Mouse (Mus musculus) midbrain, embryonic 15.5 days (tissue): ENCODE measurements at regions not wholly inside any gene's neighbourhood (a gene's known extent, or its start where the extent isn't known, plus 50 kb on each side); places are given as distances from the start of the nearest gene placed in this dataset.

Experiments used
- ATAC-seq: fragments of 200-750 bp; cut with Nextera tagmentation; replicated peaks from 2 replicates; pipeline ENCODE4 v1.8.0; 2017; ENCODE audit warnings: moderate TSS enrichment
- H3K27ac ChIP-seq: fragments of 300-500 bp; sonication (generic); 2 replicates; pipeline ENCODE4 v1.5.1; 2015; ENCODE audit warnings: mild to moderate bottlenecking, inconsistent platforms
- H3K27me3 ChIP-seq: fragments of 300-500 bp; sonication (generic); replicated peaks from 2 replicates; pipeline ENCODE4 v1.6.1; 2015; ENCODE audit warnings: inconsistent platforms
- H3K36me3 ChIP-seq: fragments of 300-500 bp; sonication (generic); replicated peaks from 2 replicates; pipeline ENCODE4 v1.6.1; 2015; ENCODE audit warnings: inconsistent platforms
- H3K4me1 ChIP-seq: fragments of 300-500 bp; sonication (generic); 2 replicates; pipeline ENCODE4 v1.6.1; 2015; ENCODE audit warnings: inconsistent platforms
- H3K4me2 ChIP-seq: fragments of 300-500 bp; sonication (generic); 2 replicates; pipeline ENCODE4 v1.6.1; 2015; ENCODE audit warnings: inconsistent platforms, mild to moderate bottlenecking, moderate library complexity
- H3K4me3 ChIP-seq: fragments of 300-500 bp; sonication (generic); 2 replicates; pipeline ENCODE4 v1.5.1; 2015; ENCODE audit warnings: mild to moderate bottlenecking, inconsistent platforms
- H3K9ac ChIP-seq: fragments of 300-500 bp; sonication (generic); 2 replicates; pipeline ENCODE4 v1.6.1; 2015; ENCODE audit warnings: mild to moderate bottlenecking, inconsistent platforms
- H3K9me3 ChIP-seq: fragments of 300-500 bp; sonication (generic); 2 replicates; pipeline ENCODE4 v1.6.1; 2016; ENCODE audit warnings: inconsistent platforms
- WGBS: fragments of 180-500 bp; shearing (Covaris S2); methylation state at CpG from one replicate; pipeline ENCODE4 v1.1.7; 2015; ENCODE audit warnings: mixed read lengths; 5-methylcytosine and 5-hydroxymethylcytosine counted together

DNA sequence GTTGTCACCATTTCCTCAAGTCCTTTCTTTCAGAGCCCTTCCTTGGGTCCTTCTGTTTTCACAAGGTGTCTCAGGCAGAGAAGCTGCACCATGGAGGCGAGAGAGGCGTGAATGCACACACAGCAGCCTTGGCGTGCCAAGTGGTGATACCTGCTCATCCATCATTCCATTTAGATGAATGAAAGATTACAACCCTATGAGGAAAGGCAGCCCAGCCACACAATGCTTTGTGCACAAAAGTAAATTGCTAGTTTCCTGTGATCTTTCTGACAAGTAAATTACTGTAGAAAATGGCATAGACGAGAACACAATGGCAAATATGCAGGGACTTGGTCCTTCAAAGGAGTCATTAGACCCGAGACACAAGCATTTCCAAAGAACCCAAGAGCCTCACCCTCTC lies 101.4 kb downstream of the Rnd3 start:
- Histone ChIP-seq H3K9ac (no peak overlapping the region), H3K4me3 (no peak overlapping the region), H3K36me3 (no peaks in the 10 kb centered on the region), H3K27me3 (no peaks in the 10 kb centered on the region), H3K27ac (no peak overlapping the region), H3K4me1 (no peaks in the 10 kb centered on the region), H3K4me2 (no peak overlapping the region), H3K9me3 (no peaks in the 10 kb centered on the region)
- no peak for ATAC-seq
- 76% methylated on average over 5 of the region's 5 CpGs for WGBS

DNA sequence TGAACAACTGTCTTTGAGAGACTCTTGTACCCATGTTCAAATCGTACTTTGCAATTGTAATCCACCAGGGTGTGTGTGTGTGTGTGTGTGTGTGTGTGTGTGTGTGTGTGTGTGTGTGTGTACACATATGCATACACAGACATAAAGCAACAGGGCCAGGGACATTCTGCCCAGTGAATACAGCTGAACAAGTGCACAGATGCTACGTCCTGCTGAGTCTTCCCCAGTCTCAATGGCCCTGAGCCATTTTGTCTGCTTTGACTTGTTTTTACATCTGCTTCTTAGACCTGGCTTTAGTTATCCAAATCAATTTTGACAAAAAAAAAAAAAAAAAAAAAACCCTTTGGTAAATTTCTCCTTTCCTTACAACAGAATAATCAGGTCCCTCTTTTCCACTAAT lies 103.3 kb downstream of the Rnd3 start:
- Histone ChIP-seq H3K27ac (no peak overlapping the region), H3K4me1 (no peaks in the 10 kb centered on the region), H3K9me3 (no peaks in the 10 kb centered on the region), H3K27me3 (no peaks in the 10 kb centered on the region), H3K4me2 (no peak overlapping the region), H3K9ac (no peak overlapping the region), H3K36me3 (no peaks in the 10 kb centered on the region), H3K4me3 (no peak overlapping the region)
- ATAC-seq, result no peak
- WGBS, result 56% methylated on average over 2 of the region's 2 CpGs

DNA sequence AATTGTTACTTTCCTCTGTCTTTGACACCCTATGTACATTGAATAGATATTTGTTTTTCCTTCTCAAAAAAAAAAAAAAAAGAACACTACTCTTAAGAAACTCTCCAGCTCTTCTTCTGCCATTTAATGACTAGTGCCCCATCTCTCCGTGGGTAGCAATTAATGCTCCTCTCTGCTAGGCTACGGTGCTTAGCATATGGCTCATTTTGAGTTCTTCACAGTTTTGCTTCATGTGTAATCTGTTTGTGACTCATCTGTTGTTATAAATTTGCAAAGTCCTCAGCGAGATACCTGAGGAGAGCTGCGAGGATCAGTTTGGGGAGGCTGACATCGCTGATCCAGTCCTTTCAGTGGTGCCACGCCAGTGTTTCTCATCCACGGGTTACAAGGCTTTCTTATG lies 107.8 kb downstream of the Rnd3 start:
- Histone ChIP-seq H3K9me3 (no peaks in the 10 kb centered on the region), H3K27ac (no peak overlapping the region), H3K9ac (no peak overlapping the region), H3K4me2 (no peak overlapping the region), H3K4me3 (no peak overlapping the region), H3K36me3 (no peaks in the 10 kb centered on the region), H3K27me3 (no peaks in the 10 kb centered on the region), H3K4me1 (peaks cover 4% of the 10 kb centered on the region; the same call in 1 of the 2 replicates)
- 51% methylated on average over 7 of the region's 7 CpGs for WGBS
- ATAC-seq, result no peak

DNA sequence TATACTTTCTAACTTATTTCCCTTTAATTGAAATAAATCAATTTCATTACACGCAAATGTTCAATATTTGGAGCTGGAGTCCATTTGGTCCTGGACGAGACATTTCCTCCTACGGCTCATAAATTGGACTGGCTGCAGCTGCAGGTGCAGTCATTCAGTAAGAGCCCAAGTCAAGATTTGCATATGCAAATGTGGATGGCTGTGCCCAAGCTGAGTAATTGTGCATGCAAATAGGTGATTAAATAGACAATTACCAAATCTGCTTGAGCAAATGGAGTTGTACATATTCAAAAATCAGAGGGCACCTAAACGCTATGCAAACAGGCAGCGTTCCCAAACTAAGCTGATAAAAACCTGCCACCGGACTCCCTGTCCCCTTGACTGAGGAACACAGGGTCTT lies 110.2 kb downstream of the Rnd3 start:
- no peak for ATAC-seq
- H3K27ac ChIP-seq, result no peak overlapping the region

DNA sequence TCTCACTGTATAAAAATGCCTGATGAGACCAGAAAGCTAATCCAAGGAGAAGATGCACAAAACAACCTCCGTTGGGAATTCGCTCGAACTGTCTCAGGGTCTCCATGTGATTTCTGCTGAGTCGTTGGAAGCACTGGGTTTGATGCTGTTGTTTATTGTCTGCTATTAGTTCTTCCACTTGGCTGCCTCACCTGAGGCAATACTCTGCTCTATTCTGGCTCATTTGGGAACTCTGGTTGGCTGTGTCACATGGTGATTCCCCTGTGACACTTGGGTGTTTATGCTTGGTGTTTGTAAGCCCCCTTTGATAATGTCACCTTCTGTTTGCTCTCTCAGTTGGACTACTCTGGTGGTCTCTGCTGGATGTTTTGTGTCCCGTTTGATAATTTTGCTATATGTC lies 111.9 kb downstream of the Rnd3 start:
- no peak overlapping the region for H3K4me3 ChIP-seq
- no peak overlapping the region for H3K4me2 ChIP-seq
- WGBS, result 76% methylated on average over 5 of the region's 5 CpGs
- H3K4me1 ChIP-seq, result peaks cover 4% of the 10 kb centered on the region; the same call in 1 of the 2 replicates
- no peak for ATAC-seq
- H3K9ac ChIP-seq, result no peak overlapping the region
- no peaks in the 10 kb centered on the region for H3K36me3 ChIP-seq
- no peaks in the 10 kb centered on the region for H3K9me3 ChIP-seq
- H3K27ac ChIP-seq, result no peak overlapping the region
- no peaks in the 10 kb centered on the region for H3K27me3 ChIP-seq

More for the DNA sequence above, 110.2 kb downstream of the Rnd3 start:
- Histone ChIP-seq H3K4me1 (peaks cover 4% of the 10 kb centered on the region; the same call in 1 of the 2 replicates), H3K4me2 (no peak overlapping the region), H3K9me3 (no peaks in the 10 kb centered on the region), H3K36me3 (no peaks in the 10 kb centered on the region), H3K4me3 (no peak overlapping the region), H3K9ac (no peak overlapping the region), H3K27me3 (no peaks in the 10 kb centered on the region)
- WGBS, result 40% methylated on average over 6 of the region's 6 CpGs

DNA sequence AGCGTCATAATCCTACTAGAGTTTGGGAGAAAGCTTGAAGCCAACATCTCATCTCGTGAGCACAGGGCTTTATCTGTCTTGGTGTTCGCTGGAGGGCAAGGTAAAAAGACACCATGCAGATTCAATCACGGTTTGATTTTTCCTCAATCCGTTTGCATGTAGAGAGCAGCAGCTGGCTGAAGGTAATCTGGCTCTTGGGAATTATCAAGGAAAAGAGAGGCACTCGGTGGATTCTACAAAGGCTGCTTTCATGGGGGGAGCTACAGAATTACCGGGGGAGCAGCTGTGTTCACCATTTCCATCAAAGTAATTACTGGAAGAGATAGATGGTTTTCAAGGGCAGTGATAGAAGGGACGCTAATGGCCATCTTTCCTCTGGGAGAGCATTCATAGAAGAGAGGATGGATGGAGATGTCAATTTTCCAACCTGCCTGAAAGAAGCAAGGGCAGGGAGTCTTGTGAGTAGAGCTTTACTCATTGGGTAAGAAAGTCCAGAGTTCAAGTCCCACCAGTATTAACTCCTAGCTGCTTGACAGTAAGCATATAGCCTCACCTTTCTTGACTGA lies 112.6 kb downstream of the Rnd3 start:
- no peak overlapping the region for H3K4me3 ChIP-seq
- WGBS, result 40% methylated on average over 8 of the region's 8 CpGs
- no peaks in the 10 kb centered on the region for H3K36me3 ChIP-seq
- ATAC-seq, result no peak
- no peak overlapping the region for H3K27ac ChIP-seq
- no peaks in the 10 kb centered on the region for H3K27me3 ChIP-seq
- no peak overlapping the region for H3K9ac ChIP-seq
- peaks cover 4% of the 10 kb centered on the region; the same call in 1 of the 2 replicates for H3K4me1 ChIP-seq
- H3K4me2 ChIP-seq, result no peak overlapping the region
- no peaks in the 10 kb centered on the region for H3K9me3 ChIP-seq

DNA sequence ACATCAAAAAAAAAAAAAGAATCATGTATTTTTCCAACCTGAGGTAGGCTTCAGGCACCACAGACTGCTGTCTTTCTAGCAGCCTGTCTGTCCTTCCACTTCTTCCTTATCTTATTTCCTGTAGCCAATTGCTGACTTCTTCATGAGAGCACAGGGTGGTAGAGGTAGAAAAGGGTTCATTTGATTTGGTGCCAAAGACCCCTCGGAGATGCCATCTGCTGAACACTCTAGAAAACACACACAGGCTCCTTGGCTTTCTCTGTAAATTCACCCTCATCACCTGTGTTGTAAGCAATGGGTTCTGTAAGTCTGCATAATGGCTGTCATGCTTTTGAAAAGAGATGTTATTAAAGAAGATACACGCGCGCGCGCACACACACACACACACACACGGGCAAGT lies 115.0 kb downstream of the Rnd3 start:
- no peak overlapping the region for H3K9ac ChIP-seq
- no peak for ATAC-seq
- WGBS, result 89% methylated on average over 7 of the region's 7 CpGs
- no peak overlapping the region for H3K4me3 ChIP-seq
- H3K9me3 ChIP-seq, result no peaks in the 10 kb centered on the region
- H3K36me3 ChIP-seq, result no peaks in the 10 kb centered on the region
- H3K27ac ChIP-seq, result no peak overlapping the region
- H3K4me2 ChIP-seq, result no peak overlapping the region
- H3K4me1 ChIP-seq, result no peaks in the 10 kb centered on the region
- H3K27me3 ChIP-seq, result no peaks in the 10 kb centered on the region

DNA sequence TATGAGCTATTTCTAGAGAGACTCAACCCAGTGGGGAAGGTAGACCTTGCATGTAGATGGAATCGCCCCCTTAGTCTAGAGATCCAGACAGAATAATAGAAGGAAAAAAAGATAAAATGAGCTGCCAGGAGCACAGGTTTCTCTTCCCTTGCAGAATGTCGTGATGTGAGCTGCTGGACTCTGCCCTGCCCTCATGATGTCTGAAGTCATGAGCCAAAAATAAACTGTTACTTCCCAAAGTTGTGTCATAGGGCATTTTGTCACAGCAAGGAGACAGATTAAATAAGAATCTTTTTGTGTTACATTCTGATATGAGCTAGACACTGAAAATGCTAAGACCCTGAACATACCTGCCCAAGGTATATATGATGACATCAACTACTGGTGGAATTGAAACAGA lies 126.4 kb downstream of the Rnd3 start:
- ATAC-seq, result no peak
- Histone ChIP-seq H3K9ac (no peak overlapping the region), H3K4me2 (no peak overlapping the region), H3K9me3 (no peaks in the 10 kb centered on the region), H3K27me3 (no peaks in the 10 kb centered on the region), H3K27ac (no peak overlapping the region), H3K4me1 (no peaks in the 10 kb centered on the region), H3K4me3 (no peak overlapping the region), H3K36me3 (no peaks in the 10 kb centered on the region)
- WGBS, result 79% methylated on average over 2 of the region's 2 CpGs

DNA sequence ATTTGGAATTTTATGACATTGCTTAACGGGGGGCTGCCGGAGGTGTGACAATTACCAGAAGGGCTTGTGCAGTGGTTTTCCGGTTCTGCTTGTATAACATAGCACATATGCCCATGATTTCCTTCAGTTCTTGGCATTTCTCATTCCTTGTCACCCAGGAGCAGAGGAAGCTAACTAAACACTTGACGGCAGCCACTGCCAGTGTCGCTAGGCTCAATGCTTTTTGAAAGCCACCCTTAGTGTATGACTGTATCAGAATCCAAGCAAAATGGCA lies 132.8 kb downstream of the Rnd3 start:
- Histone ChIP-seq H3K36me3 (no peaks in the 10 kb centered on the region), H3K27me3 (no peaks in the 10 kb centered on the region), H3K4me3 (no peak overlapping the region), H3K27ac (no peak overlapping the region), H3K9ac (no peak overlapping the region), H3K4me2 (no peak overlapping the region), H3K4me1 (no peaks in the 10 kb centered on the region), H3K9me3 (no peaks in the 10 kb centered on the region)
- 85% methylated on average over 5 of the region's 5 CpGs for WGBS
- no peak for ATAC-seq

DNA sequence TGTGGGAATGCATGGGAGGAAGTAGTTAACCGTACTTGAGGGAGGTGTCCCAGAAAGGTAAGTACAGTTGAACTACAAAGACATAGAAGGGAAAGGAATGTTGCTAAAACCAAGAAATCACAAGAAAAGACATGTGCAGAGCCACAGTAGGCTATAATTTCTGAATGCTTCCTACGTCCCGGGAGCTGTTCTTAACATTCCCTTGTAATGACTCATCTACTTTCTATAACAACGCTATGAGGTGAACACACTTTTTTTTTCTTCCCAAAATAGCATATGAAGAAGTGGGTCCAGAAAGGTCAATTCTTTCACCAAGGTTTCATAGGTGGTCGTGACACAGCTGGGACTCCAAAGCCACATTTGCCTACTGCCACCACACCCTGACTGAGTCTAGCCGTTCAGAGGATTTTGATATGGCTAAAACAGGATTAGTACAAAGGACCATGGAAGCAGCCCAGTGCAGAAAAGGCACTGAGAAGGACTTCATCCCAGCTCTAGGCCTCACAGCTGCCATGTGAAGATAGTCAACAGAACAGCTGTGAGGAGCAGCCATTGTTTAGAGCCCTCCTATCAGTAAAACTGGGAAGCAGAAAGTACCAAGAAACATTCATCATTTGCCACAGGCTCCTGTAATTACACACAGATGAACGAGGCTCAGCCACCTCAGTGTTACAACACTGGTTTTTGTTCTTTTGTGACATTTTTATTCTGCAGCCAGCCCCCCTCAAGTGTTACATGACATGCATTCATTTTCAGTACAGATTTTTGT lies 133.4 kb downstream of the Rnd3 start:
- no peak for ATAC-seq
- Histone ChIP-seq H3K9ac (no peak overlapping the region), H3K9me3 (no peaks in the 10 kb centered on the region), H3K27ac (no peak overlapping the region), H3K27me3 (no peaks in the 10 kb centered on the region), H3K4me2 (no peak overlapping the region), H3K4me3 (no peak overlapping the region), H3K4me1 (no peaks in the 10 kb centered on the region), H3K36me3 (no peaks in the 10 kb centered on the region)
- 68% methylated on average over 7 of the region's 7 CpGs for WGBS

DNA sequence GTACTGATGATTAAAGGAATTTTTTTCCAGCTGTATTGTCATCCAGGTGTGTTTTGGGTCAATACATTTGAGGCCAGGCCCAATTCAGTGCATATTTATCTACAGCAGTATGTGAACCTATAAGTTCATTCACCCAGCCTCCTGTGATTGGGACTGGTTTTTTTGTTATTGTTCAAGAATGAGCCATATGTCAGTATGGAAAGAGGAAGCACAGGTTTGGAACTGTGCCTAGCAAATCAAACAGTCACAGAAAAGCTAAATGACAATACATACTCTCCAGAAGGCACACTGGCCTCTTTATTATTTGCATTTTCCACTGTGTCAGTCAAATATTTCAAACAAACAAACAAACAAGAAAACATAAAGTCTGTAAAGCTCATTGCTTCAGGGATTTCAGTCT lies 134.7 kb downstream of the Rnd3 start:
- no peaks in the 10 kb centered on the region for H3K4me1 ChIP-seq
- ATAC-seq, result no peak
- no peaks in the 10 kb centered on the region for H3K9me3 ChIP-seq

DNA sequence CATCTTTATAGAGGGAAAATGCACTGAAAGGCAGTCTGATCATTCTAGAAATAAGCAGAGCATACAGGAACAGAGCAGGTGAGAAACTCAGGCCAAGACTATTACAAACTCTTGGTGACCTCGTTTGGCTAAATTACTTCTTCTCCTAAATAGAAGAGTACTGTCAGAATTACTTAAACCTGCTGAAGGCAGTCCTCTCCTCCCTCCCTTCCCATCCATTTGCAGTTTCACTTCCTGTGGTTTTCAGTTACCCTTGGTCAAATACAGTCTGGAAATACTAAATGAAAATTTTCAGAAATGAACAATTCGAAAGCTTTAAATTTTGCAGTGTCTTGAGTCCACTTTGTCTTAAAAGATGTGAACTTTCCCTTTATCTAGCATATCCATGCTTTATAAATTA lies 135.8 kb downstream of the Rnd3 start:
- H3K27ac ChIP-seq, result no peak overlapping the region
- H3K27me3 ChIP-seq, result no peaks in the 10 kb centered on the region
- H3K9me3 ChIP-seq, result no peaks in the 10 kb centered on the region
- H3K36me3 ChIP-seq, result no peaks in the 10 kb centered on the region
- H3K9ac ChIP-seq, result no peak overlapping the region
- no peak overlapping the region for H3K4me2 ChIP-seq
- ATAC-seq, result no peak
- no peaks in the 10 kb centered on the region for H3K4me1 ChIP-seq
- 77% methylated on average over 2 of the region's 2 CpGs for WGBS
- no peak overlapping the region for H3K4me3 ChIP-seq

More for the DNA sequence above, 134.7 kb downstream of the Rnd3 start:
- no peak overlapping the region for H3K9ac ChIP-seq
- no peak overlapping the region for H3K27ac ChIP-seq
- no peaks in the 10 kb centered on the region for H3K36me3 ChIP-seq
- H3K4me3 ChIP-seq, result no peak overlapping the region
- H3K27me3 ChIP-seq, result no peaks in the 10 kb centered on the region
- H3K4me2 ChIP-seq, result no peak overlapping the region

DNA sequence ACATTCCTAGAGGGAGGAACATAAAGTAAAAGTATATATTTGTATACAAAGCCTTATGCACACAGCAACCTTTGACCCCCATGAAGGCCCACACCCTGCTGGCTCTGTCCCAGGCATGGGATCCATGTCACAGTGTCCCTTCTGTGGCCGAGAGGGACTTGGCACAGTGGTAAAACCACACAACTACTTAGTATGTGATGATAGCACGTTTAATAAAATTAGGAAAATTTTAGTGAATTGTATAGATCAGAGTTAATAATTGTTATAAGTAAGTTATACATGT lies 140.7 kb downstream of the Rnd3 start:
- Histone ChIP-seq H3K4me3 (no peak overlapping the region), H3K9me3 (no peaks in the 10 kb centered on the region), H3K27me3 (no peaks in the 10 kb centered on the region), H3K4me1 (0 out of 2 replicates have a peak, but pooled peaks cover 3% of the 10 kb centered on the region), H3K36me3 (no peaks in the 10 kb centered on the region), H3K27ac (no peak overlapping the region), H3K9ac (no peak overlapping the region), H3K4me2 (no peak overlapping the region)
- 55% methylated on average over 2 of the region's 2 CpGs for WGBS
- ATAC-seq, result no peak
